Mouse (Mus musculus) cerebellum, postnatal 4 days (tissue): ENCODE results near the gene Pard3.
A peak's percentile ranks its signal among the peaks of the same experiment; 100 is the strongest.

ENCODE experiments used
- DNase-seq, 2 experiments: peaks; one replicate each; pipeline ENCODE4 v3.0.0; 2022; ENCODE audit warnings: low spot score in 2 of 2, mixed read lengths in 1 of 2

Gene Pard3

DNA sequence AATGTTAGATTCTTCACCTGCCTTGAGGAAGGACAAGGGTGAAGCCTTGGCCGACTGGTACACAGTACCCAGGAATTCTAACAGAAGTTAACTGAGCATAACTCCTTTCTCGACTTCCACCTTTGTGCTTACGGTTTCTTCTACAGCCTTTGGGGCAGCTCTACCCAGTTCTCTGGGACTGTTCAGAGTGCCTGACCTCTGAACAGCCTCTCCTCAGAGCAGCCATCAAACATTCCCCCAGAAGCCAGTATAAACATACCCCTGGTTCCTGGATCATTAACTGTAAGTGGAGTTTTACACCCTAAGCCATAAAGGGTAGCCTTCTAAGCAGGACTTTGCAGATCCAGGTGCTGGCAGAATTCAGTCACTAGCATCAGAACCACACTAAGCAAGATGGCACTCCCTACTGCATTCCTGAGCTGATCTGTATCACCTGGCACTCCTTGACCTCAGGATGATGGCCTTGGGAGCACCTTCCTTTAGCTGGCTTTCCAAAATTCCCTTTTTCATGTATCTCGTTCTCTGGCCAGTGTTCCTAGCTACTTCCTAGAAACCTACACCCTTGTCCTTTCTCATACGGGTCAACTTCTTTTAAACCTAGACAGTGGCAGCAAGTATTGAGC is 374.0 kb downstream of the Pard3 start:
- no peak for DNase-seq

- DNase-seq: no peak
These were observed 375.1 kb downstream of the Pard3 start for GRCm38 (mm10) chr8:127438625-127439391.

DNA sequence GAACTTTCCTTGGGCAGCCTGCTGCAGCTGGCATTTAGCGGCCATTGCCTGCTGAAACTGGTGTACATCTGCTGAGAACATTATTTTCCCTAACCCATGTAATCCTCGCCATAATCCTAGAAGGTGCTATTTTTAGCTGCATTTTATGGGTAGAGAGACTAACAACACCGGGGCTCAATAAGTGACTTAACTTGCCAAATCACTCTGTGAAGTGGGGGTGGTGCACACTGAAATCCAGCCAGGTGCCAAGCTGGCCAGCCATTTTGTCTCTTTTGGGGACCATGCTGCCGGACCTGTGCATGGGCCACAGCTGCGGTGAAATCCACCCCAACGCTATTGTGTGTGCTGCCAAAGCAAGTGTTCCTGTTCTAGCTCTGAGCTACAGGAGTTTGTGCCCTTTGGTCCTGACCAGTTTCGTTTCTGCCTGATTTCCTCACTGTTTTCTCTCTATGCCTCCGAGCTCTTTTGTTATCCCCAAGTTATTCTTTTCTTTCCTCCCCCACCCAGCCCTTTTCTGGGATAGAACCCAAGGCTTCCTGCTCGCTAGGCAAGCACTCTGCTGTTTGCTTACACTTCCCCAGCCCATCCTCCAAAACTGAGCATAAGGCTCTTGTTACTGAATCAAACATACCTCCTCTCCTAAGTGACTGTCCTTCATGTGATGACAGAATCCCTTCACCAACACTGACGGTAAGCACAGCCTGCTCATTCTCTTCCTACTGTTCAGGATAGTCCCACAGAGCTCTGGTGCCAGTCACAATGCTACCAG is 375.9 kb downstream of the Pard3 start:
- DNase-seq: peak in 1 of 2 experiments; percentile 9

DNA sequence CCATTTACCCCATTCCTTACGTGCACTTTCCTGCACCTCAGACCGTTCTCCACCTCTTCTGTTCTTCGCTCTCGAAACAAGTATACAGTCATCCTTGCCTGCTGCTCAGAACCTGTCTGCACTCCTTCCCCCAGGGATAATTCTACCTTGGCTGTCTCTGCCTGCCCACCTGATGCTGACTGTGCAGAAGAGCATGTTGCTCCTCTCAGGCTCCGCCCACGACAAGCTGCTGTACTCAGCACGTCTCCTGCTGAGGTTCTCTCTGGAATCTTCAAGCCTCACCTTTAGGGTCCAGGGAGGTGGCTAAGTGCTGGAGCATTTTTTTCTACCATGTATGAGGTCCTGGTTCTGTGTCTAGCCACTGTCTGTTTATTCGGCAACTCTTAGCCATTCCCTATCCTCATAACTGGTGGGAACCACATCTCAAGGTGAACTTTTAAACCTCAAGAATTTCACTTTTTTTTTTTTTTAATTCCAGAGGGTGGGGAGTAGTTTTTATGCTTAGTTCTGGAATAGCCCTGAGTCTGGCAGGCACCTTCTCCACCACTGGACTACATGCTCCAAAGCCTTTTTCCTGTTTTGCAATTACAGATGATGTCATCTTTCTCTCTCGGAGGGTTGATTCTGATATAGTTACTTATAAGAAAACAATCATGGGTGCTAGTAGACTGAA is 376.6 kb downstream of the Pard3 start:
- no peak for DNase-seq

DNA sequence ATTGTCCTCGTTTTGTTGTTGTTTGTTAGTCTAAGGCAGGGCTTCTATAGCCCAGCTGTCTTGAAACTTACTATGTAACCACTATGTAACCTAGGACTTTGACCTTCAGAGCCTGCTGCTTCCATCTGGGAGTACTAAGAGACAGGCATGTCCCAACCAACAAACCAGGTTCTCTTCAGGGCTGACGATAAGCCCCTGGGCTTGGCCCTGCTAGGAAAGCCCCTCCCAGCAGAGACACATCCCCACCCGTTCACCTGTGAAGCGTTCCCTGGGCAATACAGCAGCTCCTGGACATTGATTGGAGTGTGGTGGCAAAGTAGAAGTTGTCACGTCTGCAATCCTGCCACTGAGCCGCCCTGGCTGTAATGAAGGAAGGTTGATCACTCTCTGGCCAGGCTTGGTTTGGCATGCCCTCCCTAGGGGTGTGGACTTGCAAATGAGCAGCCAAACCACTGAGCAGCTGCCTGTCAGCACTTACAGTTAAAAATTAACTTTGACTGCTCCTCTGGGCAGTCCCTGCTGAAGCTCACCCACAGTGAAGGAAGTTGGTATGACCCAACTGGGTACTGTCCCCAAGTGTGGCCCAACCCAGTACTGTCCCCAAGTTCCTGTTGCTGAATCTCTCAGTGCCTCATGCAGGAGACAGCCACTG is 377.3 kb downstream of the Pard3 start:
- DNase-seq: no peak

DNA sequence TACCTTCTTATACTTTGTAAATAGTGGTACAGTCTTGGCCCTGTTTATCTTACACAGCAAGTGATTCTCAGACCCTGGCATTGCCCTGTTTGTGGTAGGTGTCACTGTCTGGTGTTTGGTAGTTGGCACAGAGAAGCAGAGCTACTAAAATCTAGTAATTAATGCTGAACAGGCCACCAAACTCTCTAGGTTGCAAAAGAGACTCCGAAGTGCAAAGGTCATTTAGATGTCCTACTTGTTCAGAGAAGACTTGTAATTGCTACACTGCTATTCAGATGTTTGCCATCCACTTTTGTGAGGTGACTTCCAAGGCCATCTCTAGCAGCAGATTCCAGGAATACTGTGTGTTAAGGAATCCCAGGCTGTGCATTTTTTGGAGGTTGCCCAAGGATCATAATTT is 383.7 kb downstream of the Pard3 start:
- no peak for DNase-seq

- DNase-seq: no peak
These were observed 385.6 kb downstream of the Pard3 start for GRCm38 (mm10) chr8:127449066-127449840.

GRCm38 (mm10) chr8:127450954-127451668 is 387.4 kb downstream of the Pard3 start:
- DNase-seq: no peak

DNA sequence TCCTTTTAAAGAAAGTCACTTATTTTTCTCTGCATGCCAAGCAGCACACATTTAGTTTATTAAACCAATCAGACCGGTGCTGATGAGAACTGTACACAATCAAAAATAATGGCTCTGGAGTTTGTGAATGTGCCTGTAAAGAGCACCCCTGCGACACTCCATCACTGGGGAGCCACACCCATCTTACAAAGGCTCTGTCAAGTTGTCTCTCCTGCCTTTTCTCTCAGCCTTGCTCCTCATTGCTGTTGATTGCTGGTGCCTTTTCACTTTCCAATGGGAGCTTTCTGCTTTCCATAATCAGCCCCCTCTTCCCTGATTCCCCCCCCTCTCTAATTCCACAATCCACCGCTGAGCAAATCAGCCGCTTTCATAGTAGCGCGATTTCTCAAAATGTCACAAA is 388.7 kb downstream of the Pard3 start:
- no peak for DNase-seq

- DNase-seq: no peak
These were observed 394.2 kb downstream of the Pard3 start for GRCm38 (mm10) chr8:127457901-127458300.

- no peak for DNase-seq
These were observed 397.5 kb downstream of the Pard3 start for GRCm38 (mm10) chr8:127461173-127461572.

DNA sequence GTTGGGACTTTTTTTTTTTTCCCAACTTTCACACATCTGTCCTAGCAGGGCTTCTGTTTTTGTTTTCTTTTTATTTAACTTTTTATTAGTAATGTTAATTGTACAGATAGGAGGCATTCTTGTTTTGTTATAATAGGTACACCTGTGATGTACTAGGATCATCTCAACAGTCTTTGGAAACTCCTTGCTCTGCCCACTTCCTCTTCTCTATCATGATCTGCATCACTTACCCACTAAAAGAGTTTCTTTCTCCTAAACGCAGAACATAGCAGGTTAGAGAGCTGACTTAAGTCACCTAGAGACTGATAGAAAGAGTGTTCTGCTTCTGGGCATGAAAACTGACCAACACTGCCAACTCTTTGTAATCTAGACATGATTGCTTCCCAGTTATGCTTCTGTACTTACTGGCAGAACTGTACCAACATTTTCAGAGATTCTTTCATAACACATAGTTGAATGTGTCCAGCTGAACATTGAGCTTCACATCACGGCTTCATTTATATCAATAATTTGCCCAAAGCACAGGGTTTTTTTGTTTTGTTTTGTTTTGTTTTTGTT is 398.8 kb downstream of the Pard3 start:
- DNase-seq: no peak

DNA sequence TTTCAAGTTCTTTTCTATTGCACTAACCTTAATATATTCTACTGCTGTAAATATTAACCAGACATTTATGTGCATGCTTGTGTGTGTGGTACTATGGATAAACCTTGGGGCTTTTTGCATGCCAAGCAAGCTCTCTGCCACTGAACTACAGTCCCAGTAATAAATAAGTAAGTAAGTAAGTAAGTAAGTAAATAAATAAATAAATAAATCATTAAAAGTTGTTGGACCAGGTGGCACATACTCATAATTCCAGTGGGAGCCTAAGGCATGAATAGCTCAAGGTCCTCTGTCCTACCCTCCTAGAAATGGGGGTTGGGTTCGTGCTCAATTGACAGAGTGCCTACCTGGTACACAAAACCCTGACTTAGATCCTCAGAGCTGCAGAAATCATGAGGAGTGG is 400.6 kb downstream of the Pard3 start:
- DNase-seq: no peak

GRCm38 (mm10) chr8:127472204-127472603 is 408.5 kb downstream of the Pard3 start:
- no peak for DNase-seq

- DNase-seq: no peak
These were observed 416.3 kb downstream of the Pard3 start for GRCm38 (mm10) chr8:127480003-127480402.

GRCm38 (mm10) chr8:127485618-127486017 is 421.9 kb downstream of the Pard3 start:
- no peak for DNase-seq

GRCm38 (mm10) chr8:127491963-127492362 is 428.3 kb downstream of the Pard3 start:
- DNase-seq: no peak

DNA sequence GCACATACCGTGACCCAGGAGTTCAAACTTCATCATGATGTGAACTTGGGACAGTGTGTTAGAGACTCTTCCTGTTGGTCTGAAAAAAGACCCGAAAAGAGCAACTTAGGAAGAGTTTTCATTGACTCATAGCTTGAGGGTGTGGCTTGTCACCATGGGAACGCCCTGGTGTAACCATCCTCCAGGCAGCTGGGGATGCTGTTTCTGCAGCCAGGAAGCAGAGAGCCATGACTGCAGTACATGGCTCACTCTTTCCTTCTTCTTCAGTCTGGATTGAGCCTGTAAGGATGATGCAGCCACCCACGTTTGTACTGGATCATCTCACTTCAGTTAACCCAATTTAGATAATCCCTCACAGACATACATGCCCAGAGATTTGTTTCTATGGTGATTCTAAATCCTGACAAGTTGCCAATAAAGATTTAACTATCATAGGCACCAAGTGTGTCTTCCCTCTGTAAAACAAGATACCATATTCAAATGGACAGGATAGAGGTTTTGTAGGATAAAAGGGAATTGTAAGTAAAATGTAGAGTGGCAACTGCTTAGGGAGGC is 431.6 kb downstream of the Pard3 start:
- DNase-seq: no peak

- no peak for DNase-seq
These were observed 435.5 kb downstream of the Pard3 start for GRCm38 (mm10) chr8:127498997-127499719.
